Mouse (Mus musculus) adrenal gland, postnatal 14 days (tissue): ENCODE measurements around the gene Fndc9. TPM values are rescaled to one million over a fixed set of nuclear protein-coding genes. Genes with fewer than 3 reads are reported as not detected.

Source experiments
- DNase-seq: peaks from one replicate; pipeline ENCODE4 v3.0.0; 2021; ENCODE audit warnings: mixed read lengths
- total RNA-seq: library from RNA; stranded (reverse); gene quantifications from 2 replicates; pipeline ENCODE4 v1.2.3, GENCODE M21; 2021

Gene Fndc9
- total RNA-seq, 1 experiment from 2014 or later: not detected

DNA sequence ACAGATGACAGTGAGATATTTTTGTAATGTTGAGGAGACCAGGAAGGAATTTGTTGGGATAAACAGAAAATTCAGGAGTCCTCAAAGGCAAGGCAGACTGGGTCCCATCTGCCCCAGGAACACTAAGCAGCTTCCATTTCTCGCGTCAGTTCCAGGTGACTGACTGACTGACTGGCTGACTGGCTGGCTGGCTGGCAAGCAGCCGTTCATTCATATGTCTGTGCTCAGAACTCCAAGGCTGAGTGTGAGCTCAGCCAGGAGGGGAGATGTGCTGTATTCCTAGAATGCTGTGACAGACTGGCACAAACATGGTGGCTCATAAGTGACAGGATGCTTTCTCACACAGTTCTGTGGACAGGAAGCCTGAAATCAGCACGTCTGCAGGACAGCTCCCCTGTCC, 1.4 kb upstream of the Fndc9 start:
- DNase-seq: no peak

DNA sequence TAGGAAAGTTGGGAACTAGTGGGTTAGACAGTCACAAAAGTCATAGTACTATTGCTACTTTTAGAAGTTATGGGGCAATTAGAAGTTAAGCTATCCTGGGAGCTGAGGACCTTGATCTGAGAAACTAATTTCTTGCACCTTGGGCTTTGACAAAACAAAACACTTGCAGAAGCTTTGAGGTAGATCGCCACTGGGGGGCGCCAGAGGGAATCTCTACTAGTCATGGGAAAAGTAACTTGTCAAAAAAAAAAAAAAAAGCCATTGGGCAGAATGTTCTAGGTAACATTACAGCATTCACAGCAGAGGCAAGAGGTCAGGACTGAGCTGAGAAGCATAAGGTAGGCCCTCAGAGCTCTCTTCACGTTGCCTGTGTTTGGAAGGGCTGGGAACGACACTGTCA, 1.6 kb downstream of the Fndc9 start:
- DNase-seq: peak; percentile 89

DNA sequence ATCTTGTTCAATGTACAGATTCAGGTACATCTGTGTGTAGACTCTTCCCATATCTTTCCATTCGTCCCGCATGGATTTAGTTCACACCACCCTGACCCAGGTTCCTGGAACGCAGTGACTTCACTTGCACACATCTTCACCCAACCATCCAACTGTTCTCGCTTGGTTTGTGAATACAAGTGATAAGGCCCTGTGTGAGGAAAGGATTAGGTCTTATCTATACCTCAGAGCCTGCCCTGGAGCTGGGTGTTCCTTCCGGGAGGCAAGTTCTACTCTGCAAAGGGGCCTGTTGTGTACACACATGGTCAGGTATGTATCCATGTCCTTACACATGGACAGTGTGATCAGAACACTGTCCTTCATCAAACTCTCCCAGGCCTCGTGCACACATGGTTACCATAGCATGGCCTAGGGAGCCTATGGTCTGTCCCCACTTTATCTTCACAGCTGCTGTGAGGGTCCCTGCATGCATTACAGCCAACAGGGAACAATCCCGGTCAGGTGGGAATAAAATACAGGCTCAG, 5.9 kb downstream of the Fndc9 start:
- DNase-seq: no peak

DNA sequence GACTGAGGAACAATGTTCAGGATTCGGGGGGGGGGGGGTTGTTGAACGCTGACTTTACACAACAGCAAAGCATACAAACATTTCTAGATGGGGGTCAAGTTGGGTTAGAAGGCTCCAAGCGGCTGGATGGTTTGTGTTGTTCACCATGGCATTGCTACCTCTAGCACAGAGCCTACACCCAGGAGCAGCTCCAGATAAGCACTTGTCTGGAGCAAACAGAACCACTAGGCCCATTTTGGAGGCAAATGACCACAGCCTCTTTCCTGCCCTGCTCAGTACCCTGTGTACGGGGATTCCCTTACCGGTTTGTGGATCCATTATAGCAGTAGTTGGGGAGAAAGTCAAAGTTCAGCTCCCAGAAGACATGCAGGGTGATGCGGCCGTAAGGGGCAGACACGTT, 6.7 kb downstream of the Fndc9 start:
- DNase-seq: no peak

DNA sequence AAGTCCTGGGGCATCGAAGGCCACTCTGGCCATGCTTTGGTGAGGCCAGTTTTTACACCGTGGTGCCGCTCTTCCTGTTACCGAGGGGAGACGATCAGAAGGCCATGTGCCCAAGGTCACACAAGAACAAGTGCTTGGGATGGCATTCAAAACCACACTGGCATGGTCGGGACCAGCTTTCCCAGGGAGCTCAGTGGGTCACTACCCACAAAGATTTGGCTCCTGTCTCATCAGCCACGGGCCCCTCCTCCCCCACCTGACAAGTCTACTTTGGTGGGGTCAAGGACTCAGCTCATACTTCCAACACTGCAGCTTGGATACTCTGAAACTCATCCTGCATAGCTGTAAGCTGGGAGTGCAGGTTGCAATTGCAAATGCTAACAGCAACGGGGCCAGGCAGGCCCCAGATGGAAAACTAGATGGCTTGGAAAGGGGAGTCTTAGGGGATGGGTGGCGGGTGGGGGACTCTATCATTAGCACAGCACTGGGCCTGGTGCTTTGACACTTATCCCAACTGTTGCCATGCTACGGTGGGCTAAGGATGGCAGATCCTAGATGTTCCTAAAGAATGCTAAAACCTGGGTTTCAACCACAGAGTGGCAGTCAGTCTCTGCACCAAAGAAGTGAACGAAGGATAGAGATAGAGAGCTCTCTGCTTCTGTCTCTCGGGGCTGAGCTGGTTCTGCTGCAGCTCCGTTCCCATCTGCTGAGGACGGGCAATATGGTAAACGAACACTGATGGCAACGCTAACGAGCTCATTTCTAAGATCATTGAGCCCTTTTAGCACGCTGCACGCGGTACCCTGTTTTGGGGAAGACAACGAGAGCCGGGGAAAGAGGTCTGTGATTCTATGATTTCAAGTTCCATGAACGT, 9.6 kb downstream of the Fndc9 start:
- DNase-seq: peak; percentile 29

DNA sequence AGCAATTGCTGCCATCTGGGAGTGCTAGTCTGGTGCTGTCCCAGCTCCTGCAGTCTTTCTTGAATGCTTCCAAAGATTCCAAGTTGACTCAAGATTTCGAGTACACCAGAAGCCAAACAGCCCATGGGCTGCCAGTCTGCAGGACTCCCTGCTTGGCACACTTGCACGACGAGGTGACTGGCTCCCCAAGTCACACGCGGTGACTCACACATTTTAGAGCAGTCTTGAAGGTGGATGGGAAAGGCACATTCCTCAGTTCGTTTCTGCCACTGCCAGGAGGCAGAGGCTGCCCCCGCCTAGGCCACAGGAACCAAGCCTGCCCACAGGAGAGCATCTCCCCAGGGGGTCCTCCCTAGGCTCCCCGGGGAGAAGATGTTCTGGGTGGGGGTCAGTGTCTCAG, 10.6 kb downstream of the Fndc9 start:
- no peak for DNase-seq

DNA sequence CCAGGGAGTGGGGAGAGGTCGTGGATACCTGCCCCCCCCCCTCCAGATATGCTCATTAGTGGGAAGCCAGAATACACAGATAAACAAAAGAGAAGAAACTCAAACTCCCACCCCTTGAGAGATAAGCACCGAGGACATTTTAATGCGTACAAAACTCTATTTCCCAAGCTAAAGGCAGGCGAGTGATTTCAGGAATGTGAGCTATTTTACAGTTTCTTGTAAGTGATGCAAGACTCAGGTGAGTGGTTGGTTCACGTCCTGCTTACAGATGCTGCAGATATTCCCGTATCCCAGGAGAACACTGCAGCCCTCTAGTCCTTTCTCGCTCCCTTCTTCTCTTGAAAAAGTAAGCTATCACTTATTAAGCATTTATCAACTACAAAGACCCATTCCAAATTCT, 11.1 kb downstream of the Fndc9 start:
- no peak for DNase-seq

DNA sequence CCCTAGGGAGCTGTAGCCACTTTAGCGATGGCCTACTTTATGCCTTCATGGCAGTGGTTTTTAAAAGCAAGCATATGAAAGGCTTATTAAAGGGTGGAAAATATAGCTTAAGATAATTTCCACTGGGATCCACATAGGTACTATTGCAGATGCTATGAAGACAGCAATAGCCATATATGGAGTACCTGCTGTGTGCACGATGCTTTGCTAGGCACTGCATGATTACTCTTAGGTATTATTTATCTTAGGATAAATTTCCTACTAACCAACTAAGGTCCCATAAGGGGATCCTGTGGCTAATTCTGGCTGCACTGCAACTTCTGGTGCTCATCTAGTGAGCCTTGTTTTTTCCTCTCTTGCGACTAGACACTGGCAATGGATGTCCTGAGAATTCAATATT, 13.0 kb downstream of the Fndc9 start:
- DNase-seq: no peak

DNA sequence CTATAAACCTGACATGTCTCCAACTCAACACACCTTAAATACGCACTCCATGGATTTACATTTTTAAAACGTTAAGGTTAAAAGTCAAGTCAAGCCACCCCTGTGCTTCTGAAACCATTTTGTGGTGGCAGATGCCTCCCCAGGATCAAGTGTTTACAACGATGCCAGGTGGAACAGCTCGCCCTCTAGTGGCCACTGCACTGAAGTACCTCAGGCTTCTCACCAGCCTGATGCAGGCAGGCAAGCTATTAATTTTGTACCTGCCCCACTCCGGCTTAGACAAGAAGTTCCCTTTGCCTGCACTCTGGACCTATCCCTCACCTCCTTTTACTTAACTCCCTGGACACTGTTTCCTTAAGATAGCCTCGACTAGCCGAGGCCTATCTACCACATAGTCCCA, 16.7 kb downstream of the Fndc9 start:
- peak; percentile 78 for DNase-seq

DNA sequence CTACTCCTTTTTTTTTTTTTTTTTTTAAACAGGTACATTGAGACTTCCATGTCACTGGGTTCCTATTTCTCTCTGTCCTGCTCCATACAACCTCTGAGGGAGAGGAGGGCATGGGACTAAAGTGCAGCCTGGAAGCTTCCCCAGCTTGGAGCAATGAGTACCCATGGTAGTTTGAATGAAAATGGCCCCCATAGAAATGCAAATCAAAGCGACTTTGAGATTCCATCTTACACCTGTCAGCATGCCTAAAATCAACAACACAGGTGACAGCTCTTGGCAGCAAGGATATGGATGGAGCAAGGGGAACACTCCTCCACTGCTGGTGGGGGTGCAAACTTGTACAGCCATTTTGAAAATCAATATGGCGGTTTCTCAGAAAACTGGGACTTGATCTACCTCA, 20.0 kb downstream of the Fndc9 start:
- DNase-seq: no peak

DNA sequence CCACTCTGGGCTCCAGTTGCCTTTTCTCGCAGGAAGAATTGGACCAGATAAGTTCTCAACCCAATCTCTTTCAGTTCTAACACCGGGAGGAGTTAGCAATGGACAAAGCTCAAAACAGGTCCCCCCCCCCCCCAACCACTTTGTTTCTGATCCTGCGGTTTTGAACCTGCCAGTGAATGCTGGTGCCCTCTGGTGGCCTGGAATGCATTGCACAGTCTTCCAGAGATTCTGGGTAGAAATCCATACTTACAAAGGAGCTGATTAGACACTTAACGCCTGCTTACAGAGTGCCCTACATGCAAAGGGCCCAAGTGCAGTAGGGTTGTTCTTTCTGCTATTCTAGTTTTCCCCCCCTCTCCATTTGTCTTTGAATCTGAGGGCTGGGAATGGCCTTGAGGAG, 22.9 kb downstream of the Fndc9 start:
- DNase-seq: peak; percentile 39

DNA sequence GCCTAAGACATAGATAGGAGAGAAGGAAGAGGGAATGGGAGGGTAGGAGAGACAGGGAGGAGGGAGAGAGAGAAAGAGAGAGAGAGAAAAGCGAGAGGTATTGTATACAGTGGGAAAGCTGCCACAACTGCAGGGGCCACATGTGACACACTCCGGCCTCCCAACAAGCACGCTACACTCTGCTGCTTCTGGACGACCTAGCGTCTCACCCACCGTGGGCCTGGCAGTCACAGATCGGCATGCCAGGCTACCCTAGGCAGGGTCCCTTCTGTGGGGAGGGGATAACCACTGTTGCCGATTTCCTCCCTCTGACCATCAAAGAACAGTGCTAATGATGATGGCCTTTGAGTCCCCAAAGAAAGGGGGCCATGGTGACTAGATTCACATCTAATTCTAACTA, 23.4 kb downstream of the Fndc9 start:
- no peak for DNase-seq

DNA sequence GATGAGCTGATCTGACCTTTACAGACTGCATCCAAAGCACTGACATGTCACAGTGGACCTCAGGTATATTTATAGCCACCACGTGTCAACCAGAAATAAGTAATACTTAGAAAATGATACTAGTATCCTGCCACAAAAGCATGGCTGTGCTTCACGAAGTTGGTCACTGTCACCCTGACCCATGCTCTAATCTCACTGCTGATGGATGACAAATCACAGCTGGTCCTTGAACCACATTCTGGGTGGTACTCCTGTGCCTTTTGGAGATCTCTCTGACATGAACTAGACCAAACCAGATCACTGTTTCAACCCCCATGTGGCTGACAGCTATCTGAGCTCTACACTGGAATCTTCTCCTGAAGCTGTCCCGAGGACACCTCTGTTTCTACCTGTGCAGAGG, 27.5 kb downstream of the Fndc9 start:
- peak; percentile 58 for DNase-seq

DNA sequence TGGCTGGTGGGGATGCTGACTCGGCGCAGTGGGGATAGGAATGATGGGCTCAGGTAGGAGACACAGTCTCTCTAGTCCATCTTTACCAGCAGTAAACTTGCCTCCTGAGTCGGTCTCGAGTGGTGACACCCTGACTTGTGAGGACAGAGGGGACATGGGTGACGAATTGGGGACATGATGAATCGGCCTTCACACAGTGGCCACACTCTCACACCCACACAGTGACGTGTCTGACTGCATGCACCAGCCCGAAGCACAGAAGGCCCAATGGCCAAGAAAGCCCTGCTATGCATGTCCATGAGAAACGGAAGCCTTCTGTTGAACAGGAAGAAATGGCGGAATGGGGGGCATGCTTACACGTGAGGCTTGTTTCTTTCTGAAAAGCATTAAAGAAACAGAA, 28.0 kb downstream of the Fndc9 start:
- DNase-seq: peak; percentile 36

DNA sequence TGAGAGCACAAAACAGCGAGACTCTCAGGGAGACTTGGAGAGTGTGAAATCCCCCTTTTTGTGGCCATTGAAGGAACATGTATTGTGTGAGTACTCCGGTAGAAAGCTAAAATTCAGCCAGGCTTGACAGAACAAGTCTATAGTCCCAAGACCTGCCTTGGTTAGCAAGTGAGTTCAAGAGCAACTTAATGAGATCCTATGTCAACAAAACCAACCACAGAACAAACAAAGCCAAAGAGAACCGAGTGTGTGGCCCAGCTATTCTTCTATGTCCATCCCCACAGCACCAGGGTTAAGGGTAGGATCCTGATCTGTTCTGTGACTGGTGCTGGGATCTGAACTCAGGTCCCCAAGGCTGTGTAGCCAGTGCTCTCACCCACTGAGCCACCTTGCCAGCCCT, 29.3 kb downstream of the Fndc9 start:
- peak; percentile 0 for DNase-seq

DNA sequence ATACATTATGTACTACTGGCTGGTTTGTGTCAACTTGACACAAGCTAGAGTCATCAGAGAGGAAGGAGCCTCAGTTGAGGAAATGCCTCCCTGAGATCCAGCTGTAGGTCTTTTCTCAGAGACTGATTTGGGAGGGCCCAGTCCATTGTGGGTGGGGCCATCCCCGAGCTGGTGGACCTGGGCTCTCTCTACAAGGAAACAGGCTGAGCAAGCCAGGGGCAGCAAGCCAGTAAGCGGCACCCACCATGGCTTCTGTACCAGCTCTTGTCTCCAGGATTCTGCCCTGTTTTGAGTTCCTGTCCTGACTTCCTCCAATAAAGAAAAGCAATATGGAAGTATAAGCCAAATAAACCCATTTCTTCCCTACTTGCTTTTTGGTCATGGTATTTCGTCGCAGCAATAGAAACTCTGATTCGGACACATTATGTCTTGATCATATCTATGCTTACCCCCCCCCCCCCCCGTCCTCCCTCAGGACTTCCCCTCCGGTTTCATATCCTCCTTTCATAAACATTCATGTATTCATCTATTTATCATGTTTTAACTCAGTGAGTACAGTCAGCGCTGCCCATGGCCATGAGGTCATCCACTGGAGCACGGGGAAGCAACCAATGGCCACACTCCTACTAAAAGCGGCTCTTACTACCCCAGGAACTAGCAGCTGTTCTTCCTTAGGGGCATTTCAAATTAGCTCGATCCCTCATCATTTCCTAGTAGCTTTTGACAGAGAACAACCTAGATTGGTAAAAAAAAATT, 29.9 kb downstream of the Fndc9 start:
- peak; percentile 4 for DNase-seq

DNA sequence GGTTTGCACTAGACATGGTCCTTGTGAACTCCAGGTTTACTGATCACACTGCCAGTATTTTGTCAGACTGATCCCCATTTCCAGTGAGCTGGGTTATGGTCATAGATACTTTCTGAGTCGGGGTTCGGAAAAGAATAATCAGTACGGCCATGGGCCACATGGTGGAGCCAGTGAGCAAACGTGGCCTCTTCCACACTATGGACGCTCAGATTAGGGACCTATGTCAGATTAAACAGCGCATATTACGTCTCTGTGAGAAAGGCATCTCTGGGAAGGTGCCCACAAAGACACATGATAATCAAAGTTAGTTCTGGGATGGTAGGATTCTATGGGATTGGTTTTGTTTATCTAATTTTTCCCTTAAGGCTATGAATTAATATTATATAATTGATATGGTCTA, 33.7 kb downstream of the Fndc9 start:
- peak; percentile 65 for DNase-seq

DNA sequence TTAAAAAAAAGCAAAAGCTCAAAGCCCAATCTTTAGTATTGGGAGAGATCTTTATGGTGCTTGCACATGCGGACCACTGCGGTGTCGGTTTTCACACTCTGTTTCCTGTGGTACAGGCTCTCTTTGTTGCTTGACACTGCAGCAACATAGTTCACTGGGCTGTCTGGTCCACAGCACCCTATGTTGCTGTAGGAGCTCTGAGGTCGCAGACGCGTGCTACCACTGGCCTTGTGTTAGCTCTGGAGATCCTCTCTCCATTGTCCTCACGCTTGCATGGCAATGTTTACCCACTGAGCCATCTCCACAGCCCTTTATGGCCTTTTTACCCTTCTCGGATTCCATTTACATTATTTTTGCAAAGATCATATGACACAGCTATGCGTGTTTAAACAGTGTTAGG, 34.1 kb downstream of the Fndc9 start:
- DNase-seq: no peak

DNA sequence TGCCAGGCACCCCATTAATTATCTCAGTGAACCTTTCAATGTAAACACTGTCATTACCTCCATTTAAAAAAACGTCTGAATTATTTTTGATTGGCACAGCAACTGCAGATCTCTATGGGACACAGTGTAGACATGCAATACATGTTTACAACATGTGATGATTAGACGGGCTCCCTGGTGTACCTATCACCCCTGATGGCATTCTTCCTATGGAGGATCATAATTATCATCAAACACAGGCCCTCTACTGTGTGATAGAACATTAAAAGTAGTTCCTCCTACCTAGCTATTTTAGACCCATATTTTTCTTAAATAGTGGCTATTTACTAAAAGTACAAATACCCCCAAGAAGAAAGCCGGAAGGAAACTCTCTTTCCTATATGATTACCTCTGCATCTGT, 34.6 kb downstream of the Fndc9 start:
- no peak for DNase-seq

DNA sequence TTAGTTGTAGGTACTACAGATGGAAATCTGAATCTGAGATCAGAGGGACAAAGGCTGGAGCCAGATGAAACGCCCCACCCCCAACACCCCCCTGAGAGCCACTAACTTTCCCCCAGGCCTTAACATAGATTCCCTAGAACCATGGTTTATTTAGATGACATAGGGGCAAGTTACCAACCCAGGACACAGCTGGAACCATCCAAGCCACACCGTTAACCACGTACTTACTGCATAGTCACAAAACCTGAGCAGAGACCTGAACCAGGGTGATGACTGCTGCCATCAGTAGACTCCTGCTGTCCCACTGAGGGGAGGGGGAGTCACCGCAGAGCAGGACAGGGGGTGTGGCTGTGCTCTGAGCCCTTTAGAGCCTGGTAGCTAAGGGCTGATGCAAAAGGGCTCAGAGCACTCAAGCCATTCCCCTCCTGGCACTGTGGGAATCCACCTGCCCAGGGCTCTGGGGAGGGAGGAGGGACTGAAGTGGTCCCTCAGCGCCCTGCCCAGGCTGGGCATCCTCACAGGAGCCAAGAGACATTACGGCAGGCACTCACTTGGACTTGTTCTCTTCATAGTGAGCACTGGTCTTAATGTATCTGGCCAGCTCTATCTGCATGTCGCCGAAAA, 36.8 kb downstream of the Fndc9 start:
- peak; percentile 2 for DNase-seq

DNA sequence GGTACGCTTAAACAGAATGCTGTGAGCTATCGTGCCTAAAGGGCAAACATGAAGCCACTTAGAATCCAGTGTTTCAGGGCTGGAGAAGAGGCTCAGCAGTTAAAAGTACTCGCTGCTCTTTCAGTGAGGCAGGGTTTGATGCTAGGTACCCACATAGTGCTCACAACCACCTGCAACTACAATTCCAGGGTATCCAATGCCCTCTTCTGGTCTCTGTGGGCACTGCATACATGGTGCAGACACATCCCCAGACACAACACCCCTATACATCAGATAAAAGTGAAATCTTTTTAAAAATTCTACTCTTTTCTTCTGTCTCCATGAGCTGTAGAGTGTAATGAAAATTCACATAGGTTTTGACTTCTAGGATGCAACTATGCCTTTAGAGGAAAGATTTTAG, 38.6 kb downstream of the Fndc9 start:
- peak; percentile 3 for DNase-seq

DNA sequence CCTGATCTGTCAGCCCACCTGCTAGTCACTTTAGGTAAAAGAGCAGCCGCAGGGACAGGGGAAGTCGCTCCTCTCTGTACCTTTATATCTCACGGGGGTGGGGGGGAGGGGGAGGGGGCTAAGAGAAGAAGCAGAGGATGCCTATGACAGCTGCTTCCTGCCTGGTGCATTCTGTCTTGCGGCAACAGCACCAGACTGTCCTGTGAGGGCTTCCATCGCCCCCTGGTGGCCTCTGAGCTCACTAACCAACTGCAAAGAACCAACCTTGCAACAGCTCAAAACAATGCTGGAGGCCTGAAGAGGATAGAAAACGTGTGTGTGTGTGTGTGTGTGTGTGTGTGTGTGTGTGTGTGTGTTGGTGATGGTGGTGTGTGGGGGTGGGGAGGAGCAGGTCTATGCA, 40.0 kb downstream of the Fndc9 start:
- DNase-seq: peak; percentile 90

DNA sequence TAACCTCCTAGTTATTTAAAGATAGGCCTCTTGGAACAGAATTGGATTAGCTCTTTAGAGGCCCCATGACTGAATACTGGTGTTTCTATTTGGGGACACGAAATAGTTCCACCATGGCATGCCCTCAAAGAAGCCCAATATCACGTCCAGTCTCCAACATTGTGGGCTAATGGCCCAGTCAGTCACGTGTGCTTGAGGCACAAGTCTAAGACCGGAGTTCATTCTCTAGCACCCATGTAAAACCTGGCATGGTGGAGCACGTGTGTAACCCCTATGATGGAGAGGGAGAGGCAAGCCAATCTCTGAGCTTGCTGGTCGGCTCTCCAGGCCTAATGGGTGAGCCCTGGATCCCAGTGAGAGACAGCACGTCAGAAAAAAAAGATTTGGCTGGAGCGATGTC, 40.8 kb downstream of the Fndc9 start:
- no peak for DNase-seq
